Mouse (Mus musculus) brown adipose tissue, adult 24 weeks (tissue): ENCODE measurements at regions not wholly inside any gene's neighbourhood (a gene's known extent, or its start where the extent isn't known, plus 50 kb on each side); places are given as distances from the start of the nearest gene placed in this dataset.

Experiments
- H3K27ac ChIP-seq: fragments of 200-500 bp; replicated peaks from 2 replicates; pipeline ENCODE4 v1.5.1; 2012; ENCODE audit warnings: low read depth, mild to moderate bottlenecking, low read length
- H3K4me1 ChIP-seq: fragments of 200-500 bp; 2 replicates; pipeline ENCODE4 v1.6.1; 2012; ENCODE audit warnings: low read length, mixed read lengths; ENCODE audit not compliant: control insufficient read depth, insufficient read depth, insufficient read length
- H3K4me3 ChIP-seq: fragments of 200-500 bp; 2 replicates; pipeline ENCODE4 v1.5.1; 2012; ENCODE audit warnings: low read depth, mild to moderate bottlenecking, low read length, moderate library complexity; ENCODE audit not compliant: insufficient read depth

DNA sequence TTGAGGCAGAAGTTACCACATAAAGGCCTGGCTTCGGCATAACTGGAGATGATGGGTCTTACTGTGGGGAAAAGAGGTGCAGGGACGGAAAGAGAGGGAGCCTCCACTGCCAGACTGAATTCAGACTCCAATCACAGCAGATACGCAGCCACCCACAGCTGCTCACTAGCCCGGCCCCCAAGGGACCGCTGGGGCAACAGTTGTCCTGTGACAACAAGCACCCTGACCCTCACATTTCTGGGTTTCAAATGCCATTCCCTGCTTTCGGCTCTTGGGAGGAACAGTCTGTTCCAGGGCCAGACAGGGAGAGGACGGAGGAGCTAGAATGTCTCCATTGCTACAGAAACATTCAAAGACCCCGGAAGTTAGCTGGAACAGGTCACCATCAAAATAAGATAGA is 75.0 kb upstream of the Errfi1 start:
- H3K4me3 ChIP-seq = no peak overlapping the region
- no peaks in the 10 kb centered on the region for H3K4me1 ChIP-seq
- peak overlapping the region; percentile 44 for H3K27ac ChIP-seq

DNA sequence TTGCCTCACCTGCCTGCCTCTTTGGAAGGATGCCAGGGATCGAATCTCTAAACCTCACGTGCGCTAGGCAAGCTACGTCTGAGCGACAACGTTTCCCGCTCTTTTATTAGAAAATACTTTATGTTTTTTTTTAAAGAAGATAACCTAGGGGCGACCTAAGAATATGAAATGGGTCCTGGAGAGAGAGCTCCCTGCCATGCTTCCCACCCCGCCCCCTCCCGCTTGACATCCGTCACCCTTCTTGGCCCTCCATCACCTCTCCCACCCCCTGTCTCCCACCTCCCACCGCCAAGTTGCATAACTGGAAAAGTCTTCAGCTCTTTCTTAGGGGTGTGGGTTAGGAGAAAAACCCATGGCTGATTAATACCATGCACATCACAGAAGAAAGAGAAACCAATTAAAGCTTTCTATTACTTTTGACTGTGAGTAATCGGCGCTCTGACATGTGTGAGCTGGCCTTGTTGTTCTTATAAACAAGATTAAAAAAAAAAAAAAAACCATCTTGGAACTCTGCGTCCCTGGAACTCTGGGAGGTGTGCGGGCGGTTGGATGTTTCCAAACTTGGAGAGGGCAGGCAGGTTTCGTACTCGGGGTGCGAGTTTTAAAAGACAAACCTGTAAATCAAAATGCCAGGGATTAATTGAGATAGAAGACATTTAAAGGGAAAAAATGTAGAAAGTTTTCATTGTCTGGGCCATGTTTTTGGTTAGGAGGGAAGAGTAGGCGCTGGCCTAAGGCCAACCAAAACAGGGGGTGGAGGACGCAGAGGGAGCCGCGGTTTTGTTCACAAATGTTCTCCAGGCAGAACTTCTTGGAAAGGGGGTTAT is 77.8 kb upstream of the Errfi1 start:
- H3K4me1 ChIP-seq = no peaks in the 10 kb centered on the region
- H3K27ac ChIP-seq = 0 out of 2 replicates have a peak overlapping the region, but pooled peaks have one; percentile 45
- H3K4me3 ChIP-seq = no peak overlapping the region

GRCm38 (mm10) chr4:150775281-150775680 is 78.4 kb upstream of the Errfi1 start:
- Histone ChIP-seq H3K27ac (0 out of 2 replicates have a peak overlapping the region, but pooled peaks have one; percentile 9), H3K4me3 (no peak overlapping the region), H3K4me1 (no peaks in the 10 kb centered on the region)

DNA sequence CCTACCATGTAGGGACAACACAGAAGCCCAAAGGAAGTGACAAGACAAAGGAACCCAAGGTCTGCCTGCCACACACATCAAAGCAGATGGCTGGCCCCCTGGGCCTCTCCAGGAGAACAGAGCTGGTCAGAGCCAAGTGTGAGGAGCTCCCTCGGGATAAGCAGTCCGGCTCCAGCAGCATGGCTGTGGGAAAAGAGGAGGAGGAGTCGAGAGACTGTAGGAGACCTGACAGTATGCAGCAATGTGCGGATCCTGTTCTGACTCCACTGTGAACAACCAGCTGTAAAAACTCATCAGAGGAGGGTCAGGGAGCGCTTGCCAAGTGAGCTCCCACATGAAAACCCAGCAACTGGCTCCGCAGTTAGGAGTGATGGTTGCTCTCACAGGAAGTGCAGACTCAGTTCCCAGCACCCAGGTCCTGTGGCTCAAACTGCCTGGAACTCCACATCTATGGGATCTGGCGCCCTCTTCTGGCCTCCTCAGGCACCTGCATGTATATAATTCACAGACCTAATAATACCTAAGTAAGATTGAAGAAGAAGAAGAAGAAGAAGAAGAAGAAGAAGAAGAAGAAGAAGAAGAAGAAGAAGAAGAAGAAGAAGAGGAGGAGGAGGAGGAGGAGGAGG is 79.3 kb upstream of the Errfi1 start:
- H3K4me3 ChIP-seq = no peak overlapping the region
- H3K4me1 ChIP-seq = no peaks in the 10 kb centered on the region
- no peak overlapping the region for H3K27ac ChIP-seq

DNA sequence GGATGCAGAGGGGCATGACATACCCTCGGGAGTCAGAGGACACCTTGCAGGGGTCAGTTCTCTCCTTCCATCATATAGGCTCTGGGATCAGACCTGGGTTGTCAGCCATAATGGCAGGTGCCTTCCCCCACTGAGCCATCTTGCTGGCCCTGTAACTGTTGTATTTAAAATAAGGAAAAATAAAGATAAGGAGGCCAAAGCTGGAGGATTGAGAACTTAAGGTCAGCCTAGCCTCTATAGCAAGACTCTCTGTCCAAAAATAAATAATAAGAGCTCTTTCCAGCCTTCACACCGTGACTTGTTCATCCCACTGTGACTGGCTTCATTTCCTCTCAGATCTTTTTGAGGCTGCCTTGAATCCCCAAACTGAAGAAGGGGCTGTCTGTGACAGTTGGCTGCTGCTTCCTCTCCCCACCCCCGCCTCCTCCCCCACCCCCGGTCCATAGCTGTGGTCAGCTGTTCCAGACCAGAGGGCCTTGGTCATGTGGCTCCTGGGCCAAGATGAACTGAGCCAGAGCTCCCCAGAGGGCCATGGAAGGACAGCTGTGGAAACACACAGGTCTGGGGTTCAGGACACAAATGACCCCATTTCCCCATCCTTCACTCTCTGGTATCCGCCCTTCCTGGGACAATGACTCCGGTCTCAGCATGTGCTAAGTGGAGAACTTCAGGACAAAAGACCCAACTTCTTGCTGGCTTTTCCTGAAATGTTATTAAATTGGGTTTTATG is 81.6 kb upstream of the Errfi1 start:
- Histone ChIP-seq H3K27ac (peak overlapping the region; percentile 68), H3K4me3 (no peak overlapping the region), H3K4me1 (no peaks in the 10 kb centered on the region)

DNA sequence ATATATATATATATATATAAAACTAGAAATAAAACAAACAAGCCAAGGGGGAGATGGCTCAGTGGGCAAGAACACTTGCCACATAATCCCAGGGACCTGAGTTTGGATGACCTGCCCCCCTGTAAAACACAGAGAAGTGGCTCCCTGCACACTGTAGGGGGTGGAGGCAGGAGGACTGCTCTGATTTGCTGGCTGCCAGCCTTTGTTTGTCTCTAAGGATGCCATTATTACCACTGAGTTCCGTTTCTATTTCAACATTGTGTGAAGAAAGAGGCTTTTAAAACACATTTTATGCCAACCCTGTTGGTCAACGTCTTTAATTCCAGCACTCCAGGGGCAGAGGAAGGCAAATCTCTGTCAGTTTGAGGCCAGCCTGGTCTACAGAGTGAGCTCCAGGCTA is 82.2 kb upstream of the Errfi1 start:
- Histone ChIP-seq H3K4me1 (no peaks in the 10 kb centered on the region), H3K4me3 (no peak overlapping the region), H3K27ac (peak overlapping the region; percentile 68)

GRCm38 (mm10) chr4:150769043-150769442 is 84.7 kb upstream of the Errfi1 start:
- no peak overlapping the region for H3K4me3 ChIP-seq
- H3K4me1 ChIP-seq = no peaks in the 10 kb centered on the region
- H3K27ac ChIP-seq = no peak overlapping the region

GRCm38 (mm10) chr4:150758467-150759237 is 95.1 kb upstream of the Errfi1 start:
- Histone ChIP-seq H3K27ac (no peak overlapping the region), H3K4me3 (no peak overlapping the region), H3K4me1 (no peaks in the 10 kb centered on the region)

DNA sequence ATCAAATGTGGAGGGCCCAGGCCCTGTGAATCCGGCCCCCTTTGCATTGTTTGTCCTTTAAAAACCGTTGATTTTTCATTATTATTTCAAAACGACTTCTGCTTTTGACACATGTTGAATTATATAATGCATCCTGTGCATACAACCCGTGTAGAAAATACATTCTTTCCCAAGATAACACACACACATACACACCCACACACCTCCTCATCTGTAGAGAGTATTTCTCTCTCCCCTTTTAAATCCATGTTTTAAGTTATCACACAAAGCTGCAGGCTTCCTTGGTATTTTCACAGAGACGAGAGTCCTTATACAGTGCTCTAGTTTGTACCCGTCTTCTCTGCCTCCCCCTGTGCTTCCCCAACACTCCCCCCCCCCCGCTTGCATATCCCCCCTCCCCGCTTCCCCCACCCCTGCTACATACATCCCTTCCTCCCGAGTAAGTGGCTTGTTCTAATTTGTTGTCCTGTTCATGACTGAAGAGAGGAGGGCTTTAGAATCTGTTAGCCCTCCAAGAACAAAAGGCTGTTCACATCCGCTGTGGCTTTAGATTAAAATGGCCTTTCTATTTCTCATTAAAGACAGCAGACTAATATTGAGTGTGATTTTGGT is 95.8 kb upstream of the Errfi1 start:
- no peaks in the 10 kb centered on the region for H3K4me1 ChIP-seq
- no peak overlapping the region for H3K4me3 ChIP-seq
- no peak overlapping the region for H3K27ac ChIP-seq

GRCm38 (mm10) chr4:150757291-150757741 is 96.4 kb upstream of the Errfi1 start:
- Histone ChIP-seq H3K27ac (no peak overlapping the region), H3K4me3 (no peak overlapping the region), H3K4me1 (no peaks in the 10 kb centered on the region)

GRCm38 (mm10) chr4:150755446-150755845 is 98.3 kb upstream of the Errfi1 start:
- no peak overlapping the region for H3K27ac ChIP-seq
- no peaks in the 10 kb centered on the region for H3K4me1 ChIP-seq
- H3K4me3 ChIP-seq = no peak overlapping the region

- no peaks in the 10 kb centered on the region for H3K4me1 ChIP-seq
- H3K4me3 ChIP-seq = no peak overlapping the region
- no peak overlapping the region for H3K27ac ChIP-seq
Observed at GRCm38 (mm10) chr4:150752151-150752550, 100.2 kb upstream of the Slc45a1 start.

GRCm38 (mm10) chr4:150750445-150751213 is 98.7 kb upstream of the Slc45a1 start:
- no peak overlapping the region for H3K4me3 ChIP-seq
- no peak overlapping the region for H3K27ac ChIP-seq
- no peaks in the 10 kb centered on the region for H3K4me1 ChIP-seq

- Histone ChIP-seq H3K4me1 (no peaks in the 10 kb centered on the region), H3K4me3 (no peak overlapping the region), H3K27ac (no peak overlapping the region)
Observed at GRCm38 (mm10) chr4:150749066-150749465, 97.1 kb upstream of the Slc45a1 start.
